Mouse (Mus musculus) gastrocnemius, adult 2 months (tissue): ENCODE data around the gene Rps6ka2. TPM values are rescaled to one million over a fixed set of nuclear protein-coding genes. Genes with fewer than 3 reads are reported as not detected.
"Not testable (repeated sequence)": the region's sequence is repeated elsewhere in the genome, so short reads cannot be mapped to it uniquely, and the experiment has no call there.

Source experiments
- DNase-seq: peaks from one replicate; pipeline ENCODE4 v3.0.0; 2022
- H3K27ac ChIP-seq: fragments of 200-600 bp; 2 replicates; pipeline ENCODE4 v1.8.1; 2022; ENCODE audit warnings: mild to moderate bottlenecking
- H3K4me3 ChIP-seq: fragments of 200-600 bp; 2 replicates; pipeline ENCODE4 v1.8.1; 2022; ENCODE audit warnings: mild to moderate bottlenecking, moderate library complexity
- CTCF ChIP-seq: fragments of 200-600 bp; IDR thresholded peaks from 2 replicates; pipeline ENCODE4 v1.8.1; 2022; ENCODE audit warnings: antibody characterized with exemption, mild to moderate bottlenecking, moderate library complexity
- intact Hi-C: fragments of 180-260 bp; cut with DNase I; formaldehyde crosslinking; loops from one replicate; pipeline ENCODE4 v1.15.1; 2025
- total RNA-seq, 2 experiments: library from RNA; stranded (reverse); gene quantifications; 2 replicates each; pipeline ENCODE4 v1.2.3; 2021

Gene Rps6ka2
- total RNA-seq, 2 experiments from 2014 or later: 86.7 to 120 TPM

- H3K4me3 ChIP-seq: no peak overlapping the region
- DNase-seq: peak; percentile 53
- intact Hi-C loops: loop anchor here (5.0 kb wide), 1 partner anchor 34 kb away; no protein-coding TSS in a partner anchor
- no peak; the same call in 1 of the 2 replicates for TF ChIP-seq CTCF
- peak overlapping the region; percentile 53 for H3K27ac ChIP-seq
Measured at GRCm38 (mm10) chr17:7176394-7176793, 6.5 kb downstream of the Rps6ka2 start.

DNA sequence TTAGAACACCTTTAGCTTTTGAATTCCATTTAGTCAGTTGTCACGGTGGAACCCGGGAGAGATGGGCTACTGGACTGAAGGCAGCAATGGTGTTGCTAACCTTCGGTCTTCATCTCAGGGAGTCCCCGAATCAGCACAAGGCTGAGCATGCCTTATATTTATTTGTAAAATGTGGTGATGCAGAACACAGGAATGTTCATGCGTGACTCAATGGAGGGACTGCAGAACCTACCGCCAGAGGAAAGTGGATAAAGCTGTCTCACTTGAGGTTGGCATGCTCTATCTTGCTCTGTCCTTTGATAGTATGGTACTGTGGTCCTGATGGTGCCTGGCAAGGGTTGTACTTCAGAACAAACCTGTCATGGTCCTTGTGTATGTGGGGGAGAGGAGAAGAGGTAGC is 8.3 kb downstream of the Rps6ka2 start:
- DNase-seq: no peak
- Histone ChIP-seq H3K4me3 (no peak overlapping the region), H3K27ac (no peak overlapping the region)
- intact Hi-C loops: loop anchor here (5.0 kb wide), 1 partner anchor 36 kb away; no protein-coding TSS in a partner anchor
- no peak for TF ChIP-seq CTCF

- no peak for TF ChIP-seq CTCF
- intact Hi-C loops: no loop called here
- no peak for DNase-seq
- Histone ChIP-seq H3K27ac (no peak overlapping the region), H3K4me3 (no peak overlapping the region)
Measured at GRCm38 (mm10) chr17:7182187-7182586, 12.3 kb downstream of the Rps6ka2 start.

DNA sequence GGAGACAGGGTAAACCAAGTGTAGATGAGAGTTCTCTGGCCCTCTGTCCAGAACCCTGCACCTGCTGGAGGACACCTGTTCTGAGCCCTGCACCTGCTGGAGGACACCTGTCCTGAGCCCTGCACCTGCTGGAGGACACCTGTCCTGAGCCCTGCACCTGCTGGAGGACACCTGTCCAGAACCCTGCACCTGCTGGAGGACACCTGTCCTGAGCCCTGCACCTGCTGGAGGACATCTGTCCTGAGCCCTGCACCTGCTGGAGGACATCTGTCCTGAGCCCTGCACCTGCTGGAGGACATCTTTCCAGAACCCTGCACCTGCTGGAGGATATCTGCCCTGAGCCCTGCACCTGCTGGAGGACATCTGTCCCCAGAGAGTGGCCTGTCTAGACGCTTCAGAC is 17.1 kb downstream of the Rps6ka2 start:
- DNase-seq, intact Hi-C loops, H3K27ac ChIP-seq: not testable (repeated sequence)

GRCm38 (mm10) chr17:7189425-7189824 is 19.5 kb downstream of the Rps6ka2 start:
- Histone ChIP-seq H3K27ac (no peak overlapping the region), H3K4me3 (no peak overlapping the region)
- intact Hi-C loops: no loop called here
- TF ChIP-seq CTCF: no peak
- no peak for DNase-seq

More for the DNA sequence above, 17.1 kb downstream of the Rps6ka2 start:
- not testable (repeated sequence) for H3K4me3 ChIP-seq

GRCm38 (mm10) chr17:7189975-7190374 is 20.1 kb downstream of the Rps6ka2 start:
- intact Hi-C loops: no loop called here
- no peak for TF ChIP-seq CTCF
- no peak for DNase-seq
- H3K27ac ChIP-seq: no peak overlapping the region
- H3K4me3 ChIP-seq: no peak overlapping the region

- no peak for DNase-seq
- Histone ChIP-seq H3K27ac (no peak overlapping the region), H3K4me3 (no peak overlapping the region)
- intact Hi-C loops: no loop called here
- TF ChIP-seq CTCF: no peak
Measured at GRCm38 (mm10) chr17:7194140-7194840, 24.4 kb downstream of the Rps6ka2 start.

- peak overlapping the region; percentile 46 for H3K27ac ChIP-seq
- intact Hi-C loops: no loop called here
- TF ChIP-seq CTCF: no peak
- peak; percentile 51 for DNase-seq
- peak overlapping the region; percentile 23; the same call in 1 of the 2 replicates for H3K4me3 ChIP-seq
Measured at GRCm38 (mm10) chr17:7197121-7197925, 27.4 kb downstream of the Rps6ka2 start.

- peak; percentile 69 for DNase-seq
- Histone ChIP-seq H3K27ac (peak overlapping the region; percentile 79), H3K4me3 (no peak overlapping the region)
- no peak for TF ChIP-seq CTCF
- intact Hi-C loops: no loop called here
Measured at GRCm38 (mm10) chr17:7204771-7205406, 35.0 kb downstream of the Rps6ka2 start.

DNA sequence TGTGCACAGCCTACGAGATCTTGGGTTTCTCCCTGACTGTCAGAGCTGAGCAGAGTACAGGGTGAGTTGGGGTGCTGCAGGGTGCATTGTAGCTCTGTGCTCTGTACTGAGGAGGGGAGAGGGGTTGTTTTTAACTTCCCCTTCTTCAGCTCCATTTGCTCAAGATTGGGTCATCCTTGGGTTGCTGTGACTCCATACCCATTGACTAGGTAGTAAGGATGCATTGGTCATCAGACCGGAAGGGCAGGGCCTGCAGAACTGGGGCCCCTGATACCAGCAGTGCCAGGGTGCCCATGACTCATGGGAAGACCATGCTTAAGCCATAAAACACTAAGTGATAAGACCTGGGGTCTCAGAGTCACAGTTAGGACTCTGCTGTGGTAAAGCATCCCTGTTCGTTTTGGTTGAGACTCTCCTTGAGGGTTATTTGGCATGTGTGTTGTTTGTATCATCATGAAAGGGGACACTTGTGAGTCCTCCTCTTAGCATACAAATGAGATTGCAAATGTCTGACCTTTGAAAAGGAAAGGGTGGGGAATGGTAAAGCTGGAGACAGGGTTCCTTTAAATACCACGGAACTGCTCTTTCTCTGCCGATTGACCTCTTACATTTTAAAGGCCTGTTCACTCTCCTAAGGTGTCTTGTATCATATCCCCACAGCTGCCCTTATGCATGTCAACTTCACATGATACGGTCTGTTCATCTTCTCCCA is 36.7 kb downstream of the Rps6ka2 start:
- intact Hi-C loops: no loop called here
- no peak for DNase-seq
- Histone ChIP-seq H3K4me3 (no peak overlapping the region), H3K27ac (peak overlapping the region; percentile 79)
- no peak for TF ChIP-seq CTCF

GRCm38 (mm10) chr17:7210648-7211047 is 40.7 kb downstream of the Rps6ka2 start:
- TF ChIP-seq CTCF: no peak

DNA sequence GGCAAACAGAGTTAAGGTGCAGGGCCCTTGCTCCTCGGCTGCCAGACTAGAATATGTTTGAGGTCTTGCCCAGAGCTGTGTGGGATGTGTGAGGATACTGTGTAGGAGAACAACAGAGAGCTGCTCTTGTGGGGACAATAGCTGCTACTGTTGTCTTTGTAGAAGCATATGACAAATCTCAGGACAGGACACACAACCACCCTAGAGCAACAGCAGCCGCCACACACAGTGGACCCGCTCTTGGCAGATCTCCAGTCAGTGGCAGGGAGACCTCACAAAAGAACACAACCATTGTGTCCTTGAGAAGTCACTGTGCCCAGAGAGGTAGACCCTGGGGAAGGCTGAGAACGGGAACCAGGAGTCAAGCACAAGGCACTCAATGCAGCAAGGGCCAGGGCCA is 42.0 kb downstream of the Rps6ka2 start:
- intact Hi-C loops: no loop called here
- Histone ChIP-seq H3K27ac (no peak overlapping the region), H3K4me3 (no peak overlapping the region)
- no peak for DNase-seq
- no peak for TF ChIP-seq CTCF

More at GRCm38 (mm10) chr17:7210648-7211047, 40.7 kb downstream of the Rps6ka2 start:
- H3K4me3 ChIP-seq: no peak overlapping the region
- DNase-seq: no peak
- no peak overlapping the region for H3K27ac ChIP-seq
- intact Hi-C loops: no loop called here
